Mouse (Mus musculus) embryonic facial prominence, embryonic 11.5 days (tissue): ENCODE measurements around the gene Stat2. TPM values are rescaled to one million over a fixed set of nuclear protein-coding genes. Genes with fewer than 3 reads are reported as not detected.
A peak's percentile ranks its signal among the peaks of the same experiment; 100 is the strongest.
"Not testable (repeated sequence)": the region's sequence is repeated elsewhere in the genome, so short reads cannot be mapped to it uniquely, and the experiment has no call there.

Experiments
- ATAC-seq: fragments of 200-750 bp; cut with Nextera tagmentation; replicated peaks from 2 replicates; pipeline ENCODE4 v1.8.0; 2017; ENCODE audit warnings: low read depth; ENCODE audit not compliant: insufficient number of reproducible peaks, low FRiP score, low TSS enrichment
- DNase-seq: peaks from one replicate; pipeline ENCODE4 v3.0.0-alpha.2; 2015; ENCODE audit warnings: low spot score
- H3K27ac ChIP-seq: fragments of 300-500 bp; sonication (generic); replicated peaks from 2 replicates; pipeline ENCODE4 v1.5.1; 2014; ENCODE audit warnings: mild to moderate bottlenecking, low read depth, low read length, control low read depth
- H3K27me3 ChIP-seq: fragments of 300-500 bp; sonication (generic); 2 replicates; pipeline ENCODE4 v1.6.1; 2014; ENCODE audit warnings: mild to moderate bottlenecking, low read length, moderate library complexity, mixed read lengths; ENCODE audit not compliant: control insufficient read depth, insufficient read depth
- H3K36me3 ChIP-seq: fragments of 300-500 bp; sonication (generic); replicated peaks from 2 replicates; pipeline ENCODE4 v1.6.1; 2014; ENCODE audit warnings: low read depth, mild to moderate bottlenecking, low read length, moderate library complexity, mixed read lengths; ENCODE audit not compliant: control insufficient read depth, insufficient read depth
- H3K4me1 ChIP-seq: fragments of 300-500 bp; sonication (generic); 2 replicates; pipeline ENCODE4 v1.6.1; 2014; ENCODE audit warnings: low read length, mixed read lengths; ENCODE audit not compliant: control insufficient read depth, insufficient read depth
- H3K4me2 ChIP-seq: fragments of 300-500 bp; sonication (generic); 2 replicates; pipeline ENCODE4 v1.6.1; 2014; ENCODE audit warnings: low read depth, mild to moderate bottlenecking, control low read depth, low read length, moderate library complexity
- H3K4me3 ChIP-seq: fragments of 300-500 bp; sonication (generic); 2 replicates; pipeline ENCODE4 v1.5.1; 2014; ENCODE audit warnings: low read depth, low read length, control low read depth
- H3K9ac ChIP-seq: fragments of 300-500 bp; sonication (generic); replicated peaks from 2 replicates; pipeline ENCODE4 v1.6.1; 2014; ENCODE audit warnings: mild to moderate bottlenecking, control low read depth, low read length
- H3K9me3 ChIP-seq: fragments of 300-500 bp; sonication (generic); replicated peaks from 2 replicates; pipeline ENCODE4 v1.6.1; 2016; ENCODE audit warnings: mild to moderate bottlenecking, low read length, inconsistent platforms, mixed read lengths; ENCODE audit not compliant: control insufficient read depth
- WGBS: fragments of 180-500 bp; shearing (Covaris S2); extraction: QIAGEN DNeasy Blood & Tissue Kit; methylation state at CpG from one replicate; pipeline ENCODE4 v1.1.7; 2014; 5-methylcytosine and 5-hydroxymethylcytosine counted together
- polyA plus RNA-seq: library from polyadenylated mRNA; unstranded; fragments of >200 nt; fragmentation: Nextera tagmentation; extraction: Ambion mirVana; gene quantifications from 2 replicates; pipeline ENCODE4 v1.2.1, GENCODE M21; 2014

Gene Stat2
- polyA plus RNA-seq, 1 experiment from 2014 or later, result 12.7 TPM

DNA sequence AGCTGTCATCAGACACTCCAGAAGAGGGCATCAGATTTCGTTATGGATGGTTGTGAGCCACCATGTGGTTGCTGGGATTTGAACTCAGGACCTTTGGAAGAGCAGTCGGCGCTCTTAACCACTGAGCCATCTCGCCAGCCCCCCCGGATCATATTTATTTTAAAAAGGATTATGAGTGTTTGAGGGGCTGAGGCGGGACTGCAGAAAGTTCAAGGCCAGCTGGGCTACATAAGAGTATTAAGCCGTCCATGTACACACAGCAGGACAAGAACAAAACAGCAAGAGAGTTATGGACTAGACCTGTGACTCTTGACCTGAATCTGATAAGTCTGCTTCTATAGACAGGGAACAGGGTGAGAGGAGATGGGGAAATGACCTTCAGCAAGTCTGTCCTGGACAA, 10.0 kb upstream of the Stat2 start:
- ATAC-seq, H3K27me3 ChIP-seq, H3K4me3 ChIP-seq, H3K4me1 ChIP-seq, H3K9me3 ChIP-seq, H3K27ac ChIP-seq, DNase-seq, H3K4me2 ChIP-seq, H3K36me3 ChIP-seq, H3K9ac ChIP-seq: not testable (repeated sequence)
- WGBS, result 87% methylated on average over 7 of the region's 7 CpGs

DNA sequence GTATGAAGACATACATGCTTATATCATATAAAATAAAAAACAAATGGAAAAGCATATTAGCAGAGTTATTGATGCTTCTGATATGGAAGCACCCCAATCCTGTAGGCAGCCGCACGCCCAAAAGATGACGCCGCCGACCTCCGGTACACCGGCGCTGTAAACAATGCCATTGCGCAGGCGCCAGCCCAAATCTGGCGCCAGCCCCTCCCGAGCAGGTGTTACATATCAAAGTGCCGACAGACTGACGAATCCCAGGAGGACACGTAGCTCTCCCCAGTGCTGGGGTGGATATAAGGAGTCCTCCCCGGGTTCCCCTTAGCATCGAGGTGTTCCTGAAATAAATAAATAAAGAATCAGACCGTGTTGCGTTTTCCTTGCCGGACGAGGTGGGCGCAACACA, 8.1 kb upstream of the Stat2 start:
- 78% methylated on average over 22 of the region's 22 CpGs for WGBS
- Histone ChIP-seq H3K27me3 (no peaks in the 10 kb centered on the region), H3K27ac (no peak overlapping the region), H3K4me2 (no peak overlapping the region), H3K4me3 (no peak overlapping the region), H3K36me3 (no peaks in the 10 kb centered on the region), H3K4me1 (no peaks in the 10 kb centered on the region), H3K9ac (no peak overlapping the region), H3K9me3 (no peaks in the 10 kb centered on the region)
- ATAC-seq, result no peak
- no peak for DNase-seq

GRCm38 (mm10) chr10:128263393-128264310, 6.7 kb upstream of the Stat2 start:
- Histone ChIP-seq H3K4me2 (no peak overlapping the region), H3K27ac (no peak overlapping the region), H3K27me3 (no peaks in the 10 kb centered on the region), H3K36me3 (no peaks in the 10 kb centered on the region), H3K9ac (no peak overlapping the region), H3K9me3 (no peaks in the 10 kb centered on the region), H3K4me1 (no peaks in the 10 kb centered on the region), H3K4me3 (no peak overlapping the region)
- no peak for DNase-seq
- 82% methylated on average over 6 of the region's 6 CpGs for WGBS
- no peak for ATAC-seq

DNA sequence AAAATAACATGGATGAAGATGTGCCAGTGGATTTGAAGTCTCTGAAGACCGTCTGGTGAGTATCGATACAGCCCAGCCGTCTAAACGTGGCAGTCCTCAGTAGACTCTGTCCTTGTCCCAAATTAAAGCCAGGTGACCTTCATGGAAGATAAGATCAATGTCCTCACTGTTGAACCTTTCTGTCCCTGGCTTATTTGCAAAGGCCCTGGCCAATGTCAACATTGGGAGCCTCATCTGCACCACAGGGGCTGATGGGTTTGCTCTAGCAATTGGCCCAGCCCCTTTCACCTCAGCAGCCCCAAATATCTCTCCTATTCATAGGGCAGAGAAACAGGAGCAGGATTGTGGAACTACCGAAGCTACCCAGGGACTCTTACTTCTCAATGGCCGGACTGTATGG, 2.0 kb upstream of the Stat2 start, which contains the start of gene Apof:
Apof (plus strand) TSS at position 301 of the 400 bp plus-strand sequence.
- 52% methylated on average over 6 of the region's 6 CpGs for WGBS
- Histone ChIP-seq H3K9ac (no peak within 1 kb of the TSS), H3K4me1 (no peaks in the 10 kb centered on the region), H3K4me3 (no peak within 1 kb of the TSS), H3K9me3 (no peaks in the 10 kb centered on the region), H3K4me2 (no peak within 1 kb of the TSS), H3K27me3 (no peaks in the 10 kb centered on the region), H3K36me3 (no peaks in the 10 kb centered on the region), H3K27ac (no peak within 1 kb of the TSS)
- ATAC-seq (no peak), DNase-seq (no peak)

- H3K9me3 ChIP-seq, result no peaks in the 10 kb centered on the region
- no peaks in the 10 kb centered on the region for H3K27me3 ChIP-seq
- ATAC-seq (no peak), DNase-seq (no peak)
- 86% methylated on average over 16 of the region's 16 CpGs for WGBS
- H3K4me1 ChIP-seq, result no peaks in the 10 kb centered on the region
- H3K4me2 ChIP-seq, result no peak overlapping the region
- H3K9ac ChIP-seq, result no peak overlapping the region
- no peaks in the 10 kb centered on the region for H3K36me3 ChIP-seq
- no peak overlapping the region for H3K27ac ChIP-seq
- no peak overlapping the region for H3K4me3 ChIP-seq
Observed at GRCm38 (mm10) chr10:128269206-128269910, 1.0 kb upstream of the Stat2 start.

- WGBS, result 37% methylated on average over 7 of the region's 7 CpGs
- Histone ChIP-seq H3K27ac (0 out of 2 replicates have a peak overlapping the region, but pooled peaks have one; percentile 31), H3K36me3 (no peaks in the 10 kb centered on the region), H3K9ac (peak overlapping the region; percentile 74), H3K27me3 (no peaks in the 10 kb centered on the region), H3K4me2 (peak overlapping the region; percentile 59), H3K9me3 (no peaks in the 10 kb centered on the region), H3K4me3 (peak overlapping the region; percentile 72), H3K4me1 (no peaks in the 10 kb centered on the region)
- DNase-seq (no peak), ATAC-seq (no peak)
Observed at GRCm38 (mm10) chr10:128270866-128271265, 507 bp downstream of the Stat2 start.

DNA sequence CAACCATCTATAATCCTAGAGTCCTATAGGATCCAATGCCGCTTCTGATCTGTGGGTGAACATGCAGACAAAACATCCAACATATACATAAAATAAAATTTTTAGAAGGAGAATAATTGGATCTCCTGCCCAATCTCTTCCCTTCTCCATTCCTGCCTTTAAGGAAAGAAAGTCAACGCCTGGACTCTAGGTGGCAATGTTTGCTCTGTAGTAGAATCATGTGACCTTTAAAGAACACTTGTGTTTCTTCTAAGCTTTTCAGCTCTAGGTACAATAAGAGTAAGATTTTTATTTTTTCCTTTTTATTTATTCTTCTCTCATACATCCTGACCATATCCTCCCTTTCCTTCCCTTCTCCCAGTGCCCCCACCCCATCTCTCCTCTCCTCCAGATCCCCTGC, 1.5 kb downstream of the Stat2 start:
- 71% methylated on average over 2 of the region's 2 CpGs for WGBS

More for the DNA sequence above, 1.5 kb downstream of the Stat2 start:
- no peak overlapping the region for H3K4me2 ChIP-seq
- H3K4me1 ChIP-seq, result no peaks in the 10 kb centered on the region
- no peaks in the 10 kb centered on the region for H3K27me3 ChIP-seq
- H3K36me3 ChIP-seq, result no peaks in the 10 kb centered on the region
- H3K4me3 ChIP-seq, result no peak overlapping the region
- DNase-seq (no peak), ATAC-seq (no peak)
- no peaks in the 10 kb centered on the region for H3K9me3 ChIP-seq
- no peak overlapping the region for H3K9ac ChIP-seq
- H3K27ac ChIP-seq, result no peak overlapping the region
